Mouse (Mus musculus) right cerebral cortex, adult 2 months (tissue): ENCODE data around the gene Scd2.
"Not testable (repeated sequence)": the region's sequence is repeated elsewhere in the genome, so short reads cannot be mapped to it uniquely, and the experiment has no call there.

Experiments used
- DNase-seq, 2 experiments: peaks; one replicate each; pipeline ENCODE4 v3.0.0; 2021 to 2022; ENCODE audit warnings: low spot score in 2 of 2

Scd2 gene

GRCm38 (mm10) chr19:44297068-44297760 is 3.7 kb downstream of the Scd2 start:
- no peak for DNase-seq

GRCm38 (mm10) chr19:44297862-44298261 is 4.4 kb downstream of the Scd2 start:
- DNase-seq, result no peak

- DNase-seq, result no peak
Measured at GRCm38 (mm10) chr19:44299078-44299477, 5.6 kb downstream of the Scd2 start.

GRCm38 (mm10) chr19:44299902-44300301 is 6.4 kb downstream of the Scd2 start:
- no peak for DNase-seq

- DNase-seq, result no peak
Measured at GRCm38 (mm10) chr19:44300520-44300919, 7.0 kb downstream of the Scd2 start.

GRCm38 (mm10) chr19:44301176-44301575 is 7.7 kb downstream of the Scd2 start:
- DNase-seq, result no peak

- no peak for DNase-seq
Measured at GRCm38 (mm10) chr19:44301671-44302305, 8.3 kb downstream of the Scd2 start.

GRCm38 (mm10) chr19:44302901-44303300 is 9.4 kb downstream of the Scd2 start:
- no peak for DNase-seq

GRCm38 (mm10) chr19:44303502-44303901 is 10.0 kb downstream of the Scd2 start:
- DNase-seq, result peak in 1 of 2 experiments; percentile 66

- DNase-seq, result no peak
Measured at GRCm38 (mm10) chr19:44304419-44304818, 10.9 kb downstream of the Scd2 start.

GRCm38 (mm10) chr19:44304851-44305510 is 11.5 kb downstream of the Scd2 start:
- no peak for DNase-seq

GRCm38 (mm10) chr19:44305701-44306100 is 12.2 kb downstream of the Scd2 start:
- DNase-seq, result no peak

GRCm38 (mm10) chr19:44306171-44306570 is 12.7 kb downstream of the Scd2 start:
- no peak for DNase-seq

- DNase-seq, result no peak
Measured at GRCm38 (mm10) chr19:44307101-44307914, 13.8 kb downstream of the Scd2 start.

- no peak for DNase-seq
Measured at GRCm38 (mm10) chr19:44307915-44308470, 14.5 kb downstream of the Scd2 start.

- no peak for DNase-seq
Measured at GRCm38 (mm10) chr19:44308611-44309246, 15.3 kb downstream of the Scd2 start.

- no peak for DNase-seq
Measured at GRCm38 (mm10) chr19:44309351-44310154, 16.1 kb downstream of the Scd2 start.

- not testable (repeated sequence) for DNase-seq
Measured at GRCm38 (mm10) chr19:44310155-44310575, 16.7 kb downstream of the Scd2 start.

GRCm38 (mm10) chr19:44310814-44311213 is 17.3 kb downstream of the Scd2 start:
- no peak for DNase-seq

GRCm38 (mm10) chr19:44311306-44312006 is 18.0 kb downstream of the Scd2 start:
- no peak for DNase-seq
